Mouse (Mus musculus) ES-E14 (cell line): ENCODE results near the gene Tma7.

Experiments
- HCFC1 ChIP-seq: IDR thresholded peaks from 2 replicates; pipeline ENCODE4 v1.6.1; 2012; ENCODE audit warnings: low read length, inconsistent platforms, borderline replicate concordance; ENCODE audit not compliant: insufficient read depth
- MAFK ChIP-seq: IDR thresholded peaks from 2 replicates; pipeline ENCODE4 v1.6.1; 2014; ENCODE audit warnings: mild to moderate bottlenecking, low read depth, low read length, inconsistent platforms; ENCODE audit not compliant: insufficient read depth

DNA sequence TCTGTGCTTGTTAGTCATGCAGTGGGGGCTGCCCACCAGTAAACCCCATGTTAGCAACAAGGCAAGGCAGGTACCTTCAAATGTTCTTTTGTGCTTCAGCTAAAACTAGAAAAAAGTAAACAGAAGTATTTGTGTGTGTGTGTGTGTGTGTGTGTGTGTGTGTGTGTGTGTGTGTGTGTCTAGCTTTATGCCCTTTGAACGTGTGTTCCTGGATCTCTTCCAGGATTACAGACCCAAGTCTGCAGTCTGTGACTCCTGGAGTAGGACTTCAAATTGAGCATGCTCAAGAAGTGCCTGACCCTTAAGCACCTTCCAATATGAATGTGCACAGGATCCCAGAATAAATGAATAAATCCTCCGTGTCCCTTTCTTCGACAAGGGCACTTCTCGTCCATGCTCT lies 44.7 kb upstream of the Tma7 start:
- TF ChIP-seq HCFC1 (no peak), MAFK (no peak)
